Mouse (Mus musculus) right cerebral cortex, adult 18-20 months (tissue): ENCODE measurements around the gene N4bp3.

Source experiments
- DNase-seq: peaks from one replicate; pipeline ENCODE4 v3.0.0; 2022; ENCODE audit warnings: mixed read lengths

N4bp3 gene

DNA sequence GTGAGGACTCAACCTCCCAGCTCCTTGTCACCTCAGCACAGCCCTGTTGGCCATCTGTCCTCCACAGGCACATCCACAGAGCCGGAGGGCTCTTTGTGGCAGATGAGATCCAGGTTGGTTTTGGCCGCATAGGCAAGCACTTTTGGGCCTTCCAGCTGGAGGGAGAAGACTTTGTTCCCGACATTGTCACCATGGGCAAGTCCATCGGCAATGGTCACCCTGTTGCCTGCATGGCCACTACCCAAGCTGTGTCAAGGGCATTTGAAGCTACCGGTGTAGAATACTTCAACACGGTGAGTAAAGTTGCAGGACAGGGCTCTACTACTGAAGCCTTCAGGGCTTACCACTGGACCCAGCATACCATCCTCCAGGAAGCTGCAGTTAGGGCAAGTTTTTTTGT is 56.8 kb downstream of the N4bp3 start:
- DNase-seq, result no peak

DNA sequence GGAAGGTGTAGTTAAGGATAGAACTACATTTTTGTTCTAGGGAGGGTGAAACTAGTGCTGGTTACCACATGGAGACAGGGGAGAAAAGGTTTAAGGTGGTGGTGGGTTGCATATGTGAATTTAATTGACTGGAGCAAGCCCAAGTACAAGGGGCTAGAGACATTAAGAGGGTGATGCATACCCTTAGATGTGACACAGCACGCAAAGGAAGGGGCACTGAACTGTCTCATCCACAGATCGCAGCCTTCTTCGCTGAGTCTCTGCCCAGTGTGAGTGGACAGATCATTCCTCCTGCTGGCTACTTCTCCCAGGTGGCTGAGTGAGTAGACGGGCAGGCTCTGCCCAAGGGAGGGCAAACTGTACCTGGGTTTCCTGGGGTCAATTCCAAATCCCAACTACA is 57.3 kb downstream of the N4bp3 start:
- DNase-seq, result no peak
